ENCODE assay signal across 20 mouse cellular contexts in the genomic region with DNA sequence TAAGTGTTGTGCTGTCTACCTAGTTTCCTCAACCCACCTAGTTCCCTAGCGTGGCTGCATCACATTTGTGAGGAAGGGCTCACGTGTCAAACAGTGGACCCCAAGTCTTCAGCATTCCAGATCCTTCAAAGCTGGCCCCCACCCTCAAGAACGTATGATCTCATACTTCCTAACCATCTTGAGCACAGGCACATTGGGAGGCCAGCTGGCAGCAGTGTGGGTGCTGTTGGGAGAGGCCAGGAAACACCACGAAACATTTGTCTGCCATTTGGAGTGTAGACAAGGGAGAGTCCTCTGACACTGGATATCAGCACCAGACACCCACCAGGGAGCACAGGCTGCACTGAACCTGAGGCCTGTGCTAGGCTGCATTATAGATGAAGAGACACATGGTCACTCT.
DNase-seq lines count a peak whose midpoint lies in the region; ATAC-seq and TF ChIP-seq lines count a peak whose summit lies in the region.
"Had no signal": no experiment of that assay in that cellular context is flagged by ENCODE, and none has a peak within 500 bp of the region (broad histone marks: within the 10 kb centered on the region; RNA-seq: fewer than 3 reads in every experiment).

No protein-coding gene starts in this region.

- no peaks in the 10 kb centered on the region for H3K27me3 ChIP-seq in forebrain, postnatal 0 days (ENCODE audit: insufficient read depth, low read length)
- no peaks in the 10 kb centered on the region for H3K27me3 ChIP-seq in forebrain, embryonic 14.5 days (replicated peaks; ENCODE audit: control insufficient read depth, insufficient read depth, low read length)
- H3K27me3 ChIP-seq: hindbrain, embryonic 12.5 days; Patski had no signal

- no peak overlapping the region for H3K4me2 ChIP-seq in forebrain, postnatal 0 days (ENCODE audit: low read depth)
- no peak overlapping the region for H3K4me2 ChIP-seq in forebrain, embryonic 14.5 days (ENCODE audit: low read length)
- H3K4me2 ChIP-seq: heart, embryonic 13.5 days; hindbrain, embryonic 12.5 days had no signal

- DNase-seq in cerebellum, postnatal 10 days, result peak; percentile 38
- DNase-seq in forebrain, postnatal 0 days, result no peak
- no peak for DNase-seq in forebrain, embryonic 14.5 days (ENCODE audit: low spot score)
- peak; percentile 44 for DNase-seq in brain, adult 2 months (ENCODE audit: low read depth, low spot score)
- peak; percentile 10 for DNase-seq in layer of hippocampus, adult 9-10 months (ENCODE audit: low spot score)
- DNase-seq in left cerebral cortex, postnatal 36 days (ENCODE audit: low spot score in 2 of 2), result no peak
- DNase-seq: adrenal gland, postnatal 14 days; B cell, adult 2 months; cerebellum, adult 2 months; cerebellum, postnatal 36 days; gastrocnemius, postnatal 36 days; heart, adult 11 months; heart, postnatal 36 days had no signal

- intact Hi-C loops in left cerebral cortex, postnatal 36 days (cut with DNase I), result no loop called here

- H3K9me3 ChIP-seq in forebrain, postnatal 0 days (ENCODE audit: low read length), result no peaks in the 10 kb centered on the region
- H3K9me3 ChIP-seq in forebrain, embryonic 14.5 days (replicated peaks; ENCODE audit: control insufficient read depth, low read length), result no peaks in the 10 kb centered on the region
- H3K9me3 ChIP-seq: embryonic facial prominence, embryonic 10.5 days; heart, embryonic 13.5 days; hindbrain, embryonic 12.5 days had no signal

- ATAC-seq in cerebellum, adult (ENCODE audit: insufficient number of reproducible peaks, low FRiP score, low TSS enrichment), result no peak
- ATAC-seq in forebrain, postnatal 0 days, result peak; percentile 54; the same call in 1 of the 2 replicates
- no peak for ATAC-seq in forebrain, embryonic 14.5 days
- ATAC-seq: activated CD4-positive, CD25-positive, alpha-beta regulatory T cell, adult 4 months; hindbrain, postnatal 0 days; Patski had no signal

- no peak overlapping the region for H3K4me3 ChIP-seq in forebrain, postnatal 0 days (ENCODE audit: low read depth, low read length)
- H3K4me3 ChIP-seq in forebrain, embryonic 14.5 days (ENCODE audit: low read depth, low read length), result no peak overlapping the region
- H3K4me3 ChIP-seq: embryonic facial prominence, embryonic 10.5 days; heart, embryonic 13.5 days; hindbrain, embryonic 12.5 days had no signal

- WGBS in forebrain, postnatal 0 days, result 69% methylated on average over 4 of the region's 4 CpGs
- 76% methylated on average over 4 of the region's 4 CpGs for WGBS in forebrain, embryonic 14.5 days

- no peaks in the 10 kb centered on the region for H3K4me1 ChIP-seq in forebrain, postnatal 0 days (ENCODE audit: insufficient read depth)
- H3K4me1 ChIP-seq in forebrain, embryonic 14.5 days (ENCODE audit: control insufficient read depth, insufficient read depth, low read length), result peaks cover 6% of the 10 kb centered on the region; the same call in 1 of the 2 replicates
- H3K4me1 ChIP-seq: embryonic facial prominence, embryonic 10.5 days; heart, embryonic 13.5 days had no signal

- no peak overlapping the region for H3K27ac ChIP-seq in forebrain, postnatal 0 days (ENCODE audit: low read depth, low read length)
- no peak overlapping the region for H3K27ac ChIP-seq in forebrain, embryonic 14.5 days (ENCODE audit: low read depth, low read length)
- H3K27ac ChIP-seq: embryonic facial prominence, embryonic 10.5 days; heart, embryonic 13.5 days; hindbrain, embryonic 12.5 days; hindbrain, postnatal 0 days had no signal

- no peak overlapping the region for H3K9ac ChIP-seq in forebrain, postnatal 0 days
- no peak overlapping the region for H3K9ac ChIP-seq in forebrain, embryonic 14.5 days (ENCODE audit: low read length)
- H3K9ac ChIP-seq: heart, embryonic 13.5 days; hindbrain, embryonic 12.5 days had no signal

- no peaks in the 10 kb centered on the region for H3K36me3 ChIP-seq in forebrain, postnatal 0 days (ENCODE audit: insufficient read depth)
- no peaks in the 10 kb centered on the region for H3K36me3 ChIP-seq in forebrain, embryonic 14.5 days (ENCODE audit: control insufficient read depth, insufficient read depth, low read length)
- H3K36me3 ChIP-seq: embryonic facial prominence, embryonic 10.5 days; heart, embryonic 13.5 days; hindbrain, embryonic 12.5 days had no signal

- TF ChIP-seq CTCF in forebrain, postnatal 0 days (IDR thresholded peaks at IDR 0.05; ENCODE audit: low read depth), result no peak

Comparison
In these comparisons a context has a peak if more than half of its experiments do, and no peak if none do; other contexts are left out.
1. DNase-seq: peak in cerebellum, postnatal 10 days (2 of 2), brain, adult 2 months (single experiment) and layer of hippocampus, adult 9-10 months (single experiment); none in forebrain, postnatal 0 days (single experiment), forebrain, embryonic 14.5 days (single experiment) and left cerebral cortex, postnatal 36 days (0 of 2).